Mouse (Mus musculus) cortical plate, adult 2 months (tissue): ENCODE measurements around the gene Hras. TPM values are rescaled to one million over a fixed set of nuclear protein-coding genes. Genes with fewer than 3 reads are reported as not detected.

Source experiments
- H3K27ac ChIP-seq: fragments of 200-500 bp; 2 replicates; pipeline ENCODE4 v1.5.1; 2012; ENCODE audit warnings: low read length, control low read depth, inconsistent platforms; ENCODE audit not compliant: insufficient read depth
- H3K4me1 ChIP-seq: fragments of 200-500 bp; 2 replicates; pipeline ENCODE4 v1.6.1; 2011; ENCODE audit warnings: low read length; ENCODE audit not compliant: control insufficient read depth, insufficient read depth
- H3K4me3 ChIP-seq: fragments of 200-500 bp; 2 replicates; pipeline ENCODE4 v1.5.1; 2011; ENCODE audit warnings: mild to moderate bottlenecking, low read length, control low read depth; ENCODE audit not compliant: insufficient read depth
- CTCF ChIP-seq: fragments of 200-500 bp; IDR thresholded peaks from 2 replicates; pipeline ENCODE4 v1.5.1; 2011; ENCODE audit warnings: mild to moderate bottlenecking, control low read depth, low read length; ENCODE audit not compliant: insufficient read depth; ENCODE audit errors: extremely low read depth
- POLR2A ChIP-seq: fragments of 200-500 bp; IDR thresholded peaks from 2 replicates; pipeline ENCODE4 v1.6.1; 2011; ENCODE audit warnings: mild to moderate bottlenecking, low read length, control low read depth; ENCODE audit not compliant: insufficient read depth; ENCODE audit errors: extremely low read depth
- polyA plus RNA-seq: library from polyadenylated mRNA; depleted of rRNA; stranded (reverse); fragments of >200 nt; gene quantifications from 2 replicates; pipeline ENCODE4 v1.2.3, GENCODE M21; 2012

Hras gene
- polyA plus RNA-seq, 1 experiment: 265 TPM

DNA sequence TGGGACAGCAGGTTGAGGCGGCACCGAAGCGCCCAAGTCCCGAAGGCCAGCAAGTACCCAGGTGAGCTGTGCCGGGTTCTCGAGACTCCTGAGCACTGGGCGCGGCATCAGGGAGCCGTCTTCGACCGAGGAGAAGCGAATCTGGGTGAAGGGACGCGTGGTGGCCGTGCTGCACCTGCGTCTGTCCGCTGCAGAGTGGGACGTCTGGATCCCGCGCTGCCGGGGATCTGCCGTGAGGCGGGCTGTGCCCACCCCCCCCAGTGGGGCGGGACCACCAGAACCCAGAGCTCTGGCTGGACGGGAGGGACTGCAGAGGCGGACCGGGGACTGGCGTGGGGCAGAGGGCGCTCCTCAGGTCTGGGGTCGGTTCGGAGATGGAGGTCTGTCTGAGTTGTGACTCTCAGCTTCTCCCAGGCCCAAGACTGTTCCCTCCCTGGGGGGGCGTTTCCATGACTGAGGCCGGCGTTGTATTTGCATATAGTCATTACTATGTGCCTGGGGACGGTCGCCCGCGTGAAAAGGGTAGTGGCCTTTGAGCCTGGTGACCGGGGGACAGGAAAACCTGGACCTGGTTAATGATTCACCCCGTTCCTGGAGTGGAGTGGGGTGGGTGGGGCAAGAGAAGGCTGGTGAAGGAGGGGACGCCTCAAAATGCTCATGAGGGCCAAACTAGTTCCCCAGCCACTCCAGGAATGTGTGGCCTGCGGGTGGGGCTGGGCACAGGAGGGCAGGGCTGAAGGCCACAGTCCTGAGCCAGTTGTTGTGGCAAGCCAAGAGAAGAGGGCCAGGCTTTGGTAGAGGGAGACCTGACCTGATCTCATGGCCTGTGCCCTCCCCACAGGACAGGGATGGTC lies 22.3 kb upstream of the Hras start:
- H3K27ac ChIP-seq: no peak overlapping the region
- H3K4me3 ChIP-seq: peak overlapping the region; percentile 46
- TF ChIP-seq POLR2A: no peak
- no peak for TF ChIP-seq CTCF
- no peaks in the 10 kb centered on the region; the same call in 1 of the 2 replicates for H3K4me1 ChIP-seq

DNA sequence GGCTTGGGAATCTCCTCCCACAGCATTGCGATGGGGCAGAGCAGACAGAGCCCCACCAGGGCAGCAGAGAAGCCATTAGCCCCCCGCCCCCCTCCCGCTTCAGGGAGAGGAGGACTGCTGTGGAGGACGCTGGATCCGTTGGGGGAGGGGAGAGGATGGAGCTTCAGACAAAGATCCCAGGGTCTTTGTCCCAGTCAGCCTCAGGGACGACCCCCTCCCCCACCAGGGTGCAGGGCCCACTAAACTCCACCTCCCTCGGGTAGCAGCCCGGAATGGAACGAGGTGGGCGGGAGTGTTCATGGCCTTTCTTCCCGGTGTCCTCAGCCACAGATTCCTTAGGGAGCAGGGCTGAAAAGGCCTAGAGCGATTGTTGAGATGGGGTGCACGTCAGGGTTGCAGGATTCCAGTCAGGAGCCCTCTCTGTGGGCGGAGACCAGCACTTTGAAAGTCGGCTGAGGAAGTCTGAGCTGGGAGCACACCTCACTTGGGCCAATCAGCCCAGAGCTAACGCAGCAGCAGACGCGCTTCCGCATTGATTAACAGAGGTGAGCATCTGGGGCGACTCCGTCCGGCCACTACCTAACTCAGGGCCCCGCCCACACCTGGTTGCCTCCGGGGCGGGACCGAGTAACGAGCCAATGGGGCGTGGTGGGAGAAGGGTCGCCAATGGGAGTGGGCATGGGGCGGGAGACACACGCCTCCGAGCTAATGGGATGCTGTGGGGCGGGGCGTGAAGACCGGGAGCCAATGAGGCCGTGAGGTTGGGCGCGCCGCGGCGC lies 21.5 kb upstream of the Hras start, which contains the start of gene Rassf7:
Gene Rassf7, plus strand, starts transcription at position 760 of the 779 bp plus-strand sequence.
- Histone ChIP-seq H3K4me3 (peak within 1 kb of the TSS; percentile 46), H3K4me1 (no peaks in the 10 kb centered on the region; the same call in 1 of the 2 replicates), H3K27ac (no peak within 1 kb of the TSS)
- TF ChIP-seq POLR2A (no peak), CTCF (no peak)

DNA sequence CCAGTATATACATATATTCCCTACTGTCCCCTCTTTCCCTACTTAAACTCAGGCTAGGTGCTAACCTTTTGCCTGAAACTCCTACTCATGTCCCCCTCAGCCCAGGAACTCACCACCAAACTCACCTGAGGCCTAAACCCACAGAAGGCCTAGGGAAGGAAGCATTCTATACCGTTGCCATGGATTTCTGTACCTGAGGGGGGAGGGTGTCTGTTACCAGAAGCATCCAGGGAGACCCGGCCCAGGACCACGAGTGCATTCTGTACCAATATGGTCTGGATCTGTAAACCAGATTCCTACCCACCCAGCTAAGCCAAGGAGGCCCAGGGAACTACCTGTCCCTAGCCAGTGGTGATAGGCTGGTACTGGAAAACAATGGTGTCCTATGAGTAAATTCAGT lies 20.5 kb upstream of the Hras start:
- no peaks in the 10 kb centered on the region; the same call in 1 of the 2 replicates for H3K4me1 ChIP-seq
- TF ChIP-seq POLR2A (no peak), CTCF (no peak)
- H3K4me3 ChIP-seq: no peak overlapping the region
- H3K27ac ChIP-seq: no peak overlapping the region

DNA sequence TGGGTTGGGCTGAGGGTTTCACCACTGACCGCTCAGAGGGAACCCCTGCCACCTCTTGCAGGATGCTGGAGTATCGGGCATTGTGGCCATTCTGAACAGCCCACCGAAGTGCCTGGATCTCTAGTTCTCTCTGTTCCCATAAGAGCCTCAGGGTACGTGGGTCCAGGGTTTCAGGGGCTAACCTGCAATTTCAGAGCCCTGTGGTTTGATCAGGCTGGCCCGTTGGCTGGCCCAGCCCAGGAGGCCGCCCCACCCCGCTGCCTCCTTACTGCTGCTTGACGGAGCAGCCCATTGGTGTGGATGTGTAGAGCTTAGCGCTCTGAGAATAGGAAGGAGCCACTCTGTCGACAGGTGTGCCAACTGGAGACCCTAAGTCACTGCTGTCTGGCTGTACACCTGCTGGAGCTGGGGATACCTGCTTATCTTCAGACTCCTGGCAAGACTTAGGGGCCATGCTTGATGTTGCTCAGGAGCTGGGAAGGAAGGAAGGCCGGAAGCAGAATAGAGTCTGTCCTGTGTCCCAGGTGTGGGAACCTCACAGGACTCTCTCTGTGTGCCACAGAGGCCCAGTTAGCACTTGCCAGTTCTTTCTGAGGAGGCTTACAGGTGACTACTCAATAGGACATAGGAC lies 19.9 kb upstream of the Hras start, which contains the start of gene Lmntd2:
Gene Lmntd2, minus strand, starts transcription at position 476 of the 631 bp plus-strand sequence.
- no peak within 1 kb of the TSS for H3K4me3 ChIP-seq
- H3K27ac ChIP-seq: no peak within 1 kb of the TSS
- no peaks in the 10 kb centered on the region; the same call in 1 of the 2 replicates for H3K4me1 ChIP-seq
- no peak for TF ChIP-seq POLR2A
- no peak for TF ChIP-seq CTCF

DNA sequence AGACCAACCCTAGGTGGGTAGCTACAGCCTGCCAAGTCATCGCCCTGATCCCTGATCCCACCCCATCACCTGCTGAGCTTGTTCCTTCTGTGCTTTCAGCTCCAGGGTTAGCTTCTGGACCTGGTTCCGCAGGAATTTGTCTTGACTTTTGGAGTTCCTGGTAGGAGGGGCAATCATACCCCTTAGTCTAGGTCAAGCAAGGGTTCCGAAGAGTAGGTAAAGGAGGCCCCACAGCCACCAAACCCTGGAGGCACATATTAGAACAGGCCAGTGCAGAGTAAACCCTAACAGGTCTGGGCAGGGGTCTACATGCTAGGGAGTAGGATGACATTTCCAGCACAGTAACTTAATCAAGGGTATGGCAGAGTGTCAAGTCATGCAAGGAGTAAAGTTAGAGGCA lies 19.3 kb upstream of the Hras start:
- Histone ChIP-seq H3K27ac (no peak overlapping the region), H3K4me3 (no peak overlapping the region), H3K4me1 (no peaks in the 10 kb centered on the region; the same call in 1 of the 2 replicates)
- TF ChIP-seq POLR2A: no peak
- no peak for TF ChIP-seq CTCF

DNA sequence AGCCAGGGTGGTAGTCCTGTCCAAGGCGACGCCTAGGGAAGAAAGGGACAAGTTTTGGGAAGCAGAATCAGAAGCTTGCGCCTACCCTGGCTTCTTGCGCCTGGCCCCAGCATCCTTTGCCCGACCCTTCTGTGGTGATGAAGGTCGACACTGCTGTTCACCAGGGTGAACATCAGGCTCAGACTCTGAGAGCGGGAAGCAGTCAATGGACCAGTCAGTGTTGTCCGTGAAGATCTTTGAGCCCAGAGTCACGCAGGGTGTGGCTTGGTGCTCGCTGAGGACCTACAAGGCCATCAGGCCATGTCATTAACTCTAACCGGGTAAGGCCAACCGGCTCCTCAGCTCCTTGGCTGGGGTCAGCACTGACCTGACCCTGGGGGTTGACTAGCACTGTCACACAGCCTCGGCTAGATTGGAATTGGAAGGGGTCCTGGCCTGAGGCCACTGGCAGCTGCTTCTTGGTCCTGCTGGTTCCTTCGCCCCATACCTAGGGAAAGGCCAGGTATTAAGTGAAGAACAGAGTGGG lies 16.9 kb upstream of the Hras start:
- H3K27ac ChIP-seq: no peak overlapping the region
- H3K4me3 ChIP-seq: no peak overlapping the region
- H3K4me1 ChIP-seq: no peaks in the 10 kb centered on the region; the same call in 1 of the 2 replicates
- TF ChIP-seq CTCF (no peak), POLR2A (no peak)

DNA sequence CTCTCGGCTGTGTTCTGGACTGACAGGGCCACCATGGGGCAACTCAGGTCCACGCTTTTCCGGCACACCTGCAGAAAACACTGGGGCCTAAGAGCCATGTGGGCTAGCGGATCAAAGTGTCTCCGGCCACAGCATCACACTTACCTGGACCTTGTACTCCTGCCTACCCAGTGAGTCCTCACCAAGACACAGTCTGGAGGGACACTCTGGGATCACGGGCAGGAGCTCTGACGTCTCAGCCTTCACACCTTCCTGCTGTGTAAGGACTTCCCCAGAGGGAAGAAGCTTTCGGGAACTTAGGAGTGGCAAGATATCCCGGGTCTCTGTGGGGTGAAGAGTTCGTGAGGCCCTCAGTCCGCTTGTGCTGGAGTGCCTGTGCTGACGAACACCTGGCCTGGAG lies 16.3 kb upstream of the Hras start:
- H3K4me1 ChIP-seq: no peaks in the 10 kb centered on the region
- TF ChIP-seq CTCF (no peak), POLR2A (no peak)
- H3K4me3 ChIP-seq: no peak overlapping the region
- no peak overlapping the region for H3K27ac ChIP-seq

DNA sequence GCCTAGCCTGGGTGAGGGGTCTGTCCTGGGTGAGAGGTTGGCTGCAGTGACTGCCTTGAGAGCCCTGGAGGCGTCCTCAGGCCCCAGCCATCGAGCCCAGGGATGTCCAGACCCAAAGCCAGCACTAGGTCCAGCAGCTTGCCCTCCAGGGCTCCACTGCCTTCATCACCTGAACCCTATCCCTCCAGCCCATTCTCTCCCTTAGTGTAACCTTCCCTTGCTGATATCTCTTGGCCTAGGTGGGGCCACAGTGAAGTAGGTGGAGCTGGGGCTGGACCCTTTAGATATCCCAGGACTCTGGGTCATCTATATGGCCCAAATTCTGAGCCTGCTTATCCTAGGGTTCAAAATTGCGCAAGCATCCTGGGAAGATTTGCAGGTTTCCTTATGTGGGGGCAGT lies 15.7 kb upstream of the Hras start:
- no peak for TF ChIP-seq POLR2A
- no peak for TF ChIP-seq CTCF
- no peak overlapping the region for H3K4me3 ChIP-seq
- no peak overlapping the region for H3K27ac ChIP-seq
- no peaks in the 10 kb centered on the region for H3K4me1 ChIP-seq
